Mouse (Mus musculus): ENCODE measurements around the gene Olfr1130.
"Not testable (repeated sequence)": the region's sequence is repeated elsewhere in the genome, so short reads cannot be mapped to it uniquely, and the experiment has no call there.

Gene Olfr1130

GRCm38 (mm10) chr2:87605912-87606311 is at the start of gene Olfr1130:
Gene Olfr1130, plus strand, starts transcription at chr2:87606212.
- not testable (repeated sequence) for DNase-seq (ENCODE audit: low read depth, low spot score)

GRCm38 (mm10) chr2:87573602-87574001 is 32.4 kb upstream of the Olfr1130 start, which contains the start of gene Olfr1129:
Gene Olfr1129, plus strand, starts transcription at chr2:87573902.
- not testable (repeated sequence) for DNase-seq (ENCODE audit: low read depth, low spot score)

GRCm38 (mm10) chr2:87626804-87627203 is 20.8 kb downstream of the Olfr1130 start, which contains the start of gene Olfr1131:
Gene Olfr1131, plus strand, starts transcription at chr2:87627104.
- no peak for DNase-seq (ENCODE audit: low read depth, low spot score)

GRCm38 (mm10) chr2:87637435-87637834 is 31.4 kb downstream of the Olfr1130 start, which contains the start of gene Olfr1132:
Gene Olfr1132, minus strand, starts transcription at chr2:87637535.
- DNase-seq (ENCODE audit: low read depth, low spot score) = no peak

GRCm38 (mm10) chr2:87642441-87642840 is 36.4 kb downstream of the Olfr1130 start:
- DNase-seq (ENCODE audit: low read depth, low spot score) = no peak

- no peak for DNase-seq (ENCODE audit: low read depth, low spot score)
These were observed 41.3 kb downstream of the Olfr1130 start, which contains the start of gene Olfr1133 for GRCm38 (mm10) chr2:87647274-87647673. Gene Olfr1133, minus strand, starts transcription at chr2:87647374.

GRCm38 (mm10) chr2:87658360-87658759 is 52.3 kb downstream of the Olfr1130 start, which contains the start of gene Olfr1134:
Gene Olfr1134, minus strand, starts transcription at chr2:87658460.
- no peak for DNase-seq (ENCODE audit: low read depth, low spot score)
